Mouse (Mus musculus): ENCODE measurements around the gene Olfr402. TPM values are rescaled to one million over a fixed set of nuclear protein-coding genes. Genes with fewer than 3 reads are reported as not detected.
"Not testable (repeated sequence)": the region's sequence is repeated elsewhere in the genome, so short reads cannot be mapped to it uniquely, and the experiment has no call there.

Gene Olfr402
- not detected in 2 replicates for polyA plus RNA-seq (2012; ENCODE audit: insufficient read depth, insufficient read length, missing spikeins)

GRCm38 (mm10) chr11:74153229-74153628 is at the start of gene Olfr402:
Olfr402 (plus strand) TSS chr11:74153529.
- H3K4me3 ChIP-seq (ENCODE audit: insufficient read depth, low read length), result no peak within 1 kb of the TSS
- no peak within 1 kb of the TSS for H3K27ac ChIP-seq (ENCODE audit: insufficient read depth, low read depth, low read length)
- TF ChIP-seq CTCF (IDR thresholded peaks at IDR 0.05; ENCODE audit: low read depth, low read length), result no peak
- no peak for TF ChIP-seq POLR2A (IDR thresholded peaks at IDR 0.05; ENCODE audit: borderline replicate concordance, low read depth, low read length)
- no peaks in the 10 kb centered on the region for H3K4me1 ChIP-seq (ENCODE audit: control insufficient read depth, insufficient read depth, low read length)

GRCm38 (mm10) chr11:74105066-74105465 is 48.3 kb upstream of the Olfr402 start:
- TF ChIP-seq POLR2A (IDR thresholded peaks at IDR 0.05; ENCODE audit: borderline replicate concordance, low read depth, low read length) (no peak), CTCF (IDR thresholded peaks at IDR 0.05; ENCODE audit: low read depth, low read length) (no peak)
- H3K4me1 ChIP-seq (ENCODE audit: control insufficient read depth, insufficient read depth, low read length), result no peaks in the 10 kb centered on the region
- H3K27ac ChIP-seq (ENCODE audit: insufficient read depth, low read depth, low read length), result no peak overlapping the region
- no peak overlapping the region for H3K4me3 ChIP-seq (ENCODE audit: insufficient read depth, low read length)

DNA sequence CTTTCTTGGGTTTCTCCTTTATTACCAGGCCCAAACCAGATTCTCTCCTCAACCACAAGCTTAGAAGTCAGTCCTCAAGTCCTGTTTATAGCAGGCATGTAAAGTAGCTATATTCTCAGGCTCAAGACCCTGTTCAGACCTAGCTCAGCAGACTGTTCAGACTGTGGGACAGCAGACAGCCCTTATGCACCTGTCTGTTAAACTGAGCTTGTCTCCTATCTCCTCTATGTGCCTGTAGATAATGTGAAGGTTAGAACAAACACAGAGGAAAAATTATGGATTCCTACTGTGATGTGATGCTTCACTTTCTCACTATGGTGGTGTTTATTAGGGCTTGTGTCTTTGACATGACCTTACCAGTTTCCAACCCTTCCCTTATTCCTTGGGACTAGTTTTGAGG is 39.9 kb upstream of the Olfr402 start, which contains the start of gene Olfr401:
TSS of gene Olfr401 (plus strand) at position 301 of the 400 bp plus-strand sequence.
- Histone ChIP-seq H3K4me1 (ENCODE audit: control insufficient read depth, insufficient read depth, low read length) (no peaks in the 10 kb centered on the region), H3K27ac (ENCODE audit: insufficient read depth, low read depth, low read length) (no peak within 1 kb of the TSS), H3K4me3 (ENCODE audit: insufficient read depth, low read length) (no peak within 1 kb of the TSS)
- TF ChIP-seq POLR2A (IDR thresholded peaks at IDR 0.05; ENCODE audit: borderline replicate concordance, low read depth, low read length) (no peak), CTCF (IDR thresholded peaks at IDR 0.05; ENCODE audit: low read depth, low read length) (no peak)

GRCm38 (mm10) chr11:74140001-74140400 is 13.3 kb upstream of the Olfr402 start:
- H3K4me3 ChIP-seq (ENCODE audit: insufficient read depth, low read length), result not testable (repeated sequence)

GRCm38 (mm10) chr11:74145866-74146265 is 7.5 kb upstream of the Olfr402 start:
- H3K4me1 ChIP-seq (ENCODE audit: control insufficient read depth, insufficient read depth, low read length), result no peaks in the 10 kb centered on the region
- no peak overlapping the region for H3K4me3 ChIP-seq (ENCODE audit: insufficient read depth, low read length)
- TF ChIP-seq POLR2A (IDR thresholded peaks at IDR 0.05; ENCODE audit: borderline replicate concordance, low read depth, low read length) (no peak), CTCF (IDR thresholded peaks at IDR 0.05; ENCODE audit: low read depth, low read length) (no peak)
- H3K27ac ChIP-seq (ENCODE audit: insufficient read depth, low read depth, low read length), result no peak overlapping the region

More at GRCm38 (mm10) chr11:74140001-74140400, 13.3 kb upstream of the Olfr402 start:
- not testable (repeated sequence) for H3K27ac ChIP-seq (ENCODE audit: insufficient read depth, low read depth, low read length); H3K4me1 ChIP-seq (ENCODE audit: control insufficient read depth, insufficient read depth, low read length)

DNA sequence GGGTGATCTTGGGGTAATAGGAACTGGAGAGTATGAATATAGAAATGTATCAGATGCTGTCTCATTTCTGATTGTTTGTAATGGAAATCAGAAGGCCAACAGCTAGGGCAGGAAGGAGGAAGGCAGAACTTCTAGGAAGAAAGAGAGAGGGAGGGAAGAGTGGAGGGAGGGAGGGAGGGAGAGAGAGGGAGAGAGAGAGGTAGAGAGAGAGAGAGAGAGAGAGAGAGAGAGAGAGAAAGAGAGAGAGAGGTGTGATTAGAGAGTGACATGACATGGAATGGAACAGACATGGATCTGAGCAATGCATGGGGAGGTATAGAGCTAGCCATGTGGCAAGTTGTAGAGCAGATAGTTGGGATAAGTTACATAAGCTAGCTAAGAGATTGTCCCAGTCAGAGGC is 15.4 kb downstream of the Olfr402 start:
- H3K27ac ChIP-seq (ENCODE audit: insufficient read depth, low read depth, low read length), result no peak overlapping the region
- TF ChIP-seq CTCF (IDR thresholded peaks at IDR 0.05; ENCODE audit: low read depth, low read length) (no peak), POLR2A (IDR thresholded peaks at IDR 0.05; ENCODE audit: borderline replicate concordance, low read depth, low read length) (no peak)
- no peaks in the 10 kb centered on the region for H3K4me1 ChIP-seq (ENCODE audit: control insufficient read depth, insufficient read depth, low read length)
- no peak overlapping the region for H3K4me3 ChIP-seq (ENCODE audit: insufficient read depth, low read length)

DNA sequence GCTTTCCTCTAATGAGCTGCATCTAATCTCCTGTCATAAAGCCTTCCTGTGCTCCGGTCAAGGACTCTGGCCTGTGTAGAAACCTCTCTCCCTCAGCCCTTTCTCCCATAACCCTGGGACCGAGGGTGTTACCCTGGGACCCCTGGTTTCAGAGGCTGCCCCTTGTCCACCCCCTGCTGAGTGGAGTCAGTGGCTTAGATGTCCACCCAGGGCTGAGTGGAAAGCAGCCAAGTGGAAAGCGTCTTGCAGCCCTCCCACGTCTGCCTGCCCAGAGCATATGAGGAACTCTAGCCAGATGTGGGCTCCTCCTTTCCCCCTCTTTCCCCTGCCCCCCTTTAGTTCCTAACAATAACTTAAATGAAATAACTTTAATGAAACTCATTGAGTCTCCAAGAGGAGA is 29.8 kb downstream of the Olfr402 start:
- no peak overlapping the region for H3K27ac ChIP-seq (ENCODE audit: insufficient read depth, low read depth, low read length)
- H3K4me1 ChIP-seq (ENCODE audit: control insufficient read depth, insufficient read depth, low read length), result no peaks in the 10 kb centered on the region
- H3K4me3 ChIP-seq (ENCODE audit: insufficient read depth, low read length), result no peak overlapping the region
- TF ChIP-seq POLR2A (IDR thresholded peaks at IDR 0.05; ENCODE audit: borderline replicate concordance, low read depth, low read length) (no peak), CTCF (IDR thresholded peaks at IDR 0.05; ENCODE audit: low read depth, low read length) (no peak)

GRCm38 (mm10) chr11:74183745-74184144 is 30.4 kb downstream of the Olfr402 start:
- TF ChIP-seq POLR2A (IDR thresholded peaks at IDR 0.05; ENCODE audit: borderline replicate concordance, low read depth, low read length) (no peak), CTCF (IDR thresholded peaks at IDR 0.05; ENCODE audit: low read depth, low read length) (no peak)
- Histone ChIP-seq H3K4me1 (ENCODE audit: control insufficient read depth, insufficient read depth, low read length) (no peaks in the 10 kb centered on the region), H3K27ac (ENCODE audit: insufficient read depth, low read depth, low read length) (no peak overlapping the region), H3K4me3 (ENCODE audit: insufficient read depth, low read length) (no peak overlapping the region)

DNA sequence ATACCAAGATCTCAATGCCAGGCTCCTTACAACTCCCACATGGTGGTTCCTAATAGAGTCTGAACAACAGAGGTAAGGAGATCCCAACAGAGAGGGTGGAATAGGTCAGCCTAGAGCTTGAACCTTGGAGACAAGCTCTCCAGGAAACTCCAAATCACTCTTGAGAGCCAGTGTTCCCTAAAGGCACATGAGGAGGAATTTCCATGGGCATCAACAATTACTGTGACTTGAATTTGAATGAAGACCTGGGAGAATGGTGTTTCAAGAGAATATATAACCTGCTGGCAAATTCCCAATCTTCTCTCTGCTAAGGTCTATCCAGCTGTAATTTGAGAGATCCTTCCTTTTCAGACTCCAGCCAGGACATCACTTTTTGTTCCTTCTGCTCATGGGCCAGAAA is 32.6 kb downstream of the Olfr402 start, which contains the start of gene Olfr403:
TSS of gene Olfr403 (plus strand) at position 301 of the 400 bp plus-strand sequence.
- H3K4me1 ChIP-seq (ENCODE audit: control insufficient read depth, insufficient read depth, low read length), result no peaks in the 10 kb centered on the region

More for the DNA sequence above, 32.6 kb downstream of the Olfr402 start, which contains the start of gene Olfr403:
- H3K4me3 ChIP-seq (ENCODE audit: insufficient read depth, low read length), result no peak within 1 kb of the TSS
- H3K27ac ChIP-seq (ENCODE audit: insufficient read depth, low read depth, low read length), result no peak within 1 kb of the TSS
- TF ChIP-seq CTCF (IDR thresholded peaks at IDR 0.05; ENCODE audit: low read depth, low read length) (no peak), POLR2A (IDR thresholded peaks at IDR 0.05; ENCODE audit: borderline replicate concordance, low read depth, low read length) (no peak)

Other genes starting within 250 kb of the Olfr402 start
- not detected in 2 replicates for gene Olfr395, start 244.2 kb upstream of the Olfr402 start, polyA plus RNA-seq (2012; ENCODE audit: insufficient read depth, insufficient read length, missing spikeins)
- gene Olfr23, start 216.9 kb upstream of the Olfr402 start, polyA plus RNA-seq (2012; ENCODE audit: insufficient read depth, insufficient read length, missing spikeins), result not detected in 2 replicates
- not detected in 2 replicates for gene Olfr397, start 192.7 kb upstream of the Olfr402 start, polyA plus RNA-seq (2012; ENCODE audit: insufficient read depth, insufficient read length, missing spikeins)
- gene Olfr398, start 163.1 kb upstream of the Olfr402 start, polyA plus RNA-seq (2012; ENCODE audit: insufficient read depth, insufficient read length, missing spikeins), result not detected in 2 replicates
- gene Olfr139, start 97.0 kb upstream of the Olfr402 start, polyA plus RNA-seq (2012; ENCODE audit: insufficient read depth, insufficient read length, missing spikeins), result not detected in 2 replicates
- gene Olfr399, start 96.9 kb upstream of the Olfr402 start, polyA plus RNA-seq (2012; ENCODE audit: insufficient read depth, insufficient read length, missing spikeins), result not detected in 2 replicates
- gene Zfp616, start 83.6 kb upstream of the Olfr402 start, polyA plus RNA-seq (2012; ENCODE audit: insufficient read depth, insufficient read length, missing spikeins), result 0.21 TPM in 1 of 2 replicates, not detected in the other
- gene Olfr401, start 39.8 kb upstream of the Olfr402 start, polyA plus RNA-seq (2012; ENCODE audit: insufficient read depth, insufficient read length, missing spikeins), result not detected in 2 replicates
- not detected in 2 replicates for gene Olfr403, start 32.7 kb downstream of the Olfr402 start, polyA plus RNA-seq (2012; ENCODE audit: insufficient read depth, insufficient read length, missing spikeins)
- not detected in 2 replicates for gene Olfr43, start 57.9 kb downstream of the Olfr402 start, polyA plus RNA-seq (2012; ENCODE audit: insufficient read depth, insufficient read length, missing spikeins)
- gene Olfr406, start 106.3 kb downstream of the Olfr402 start, polyA plus RNA-seq (2012; ENCODE audit: insufficient read depth, insufficient read length, missing spikeins), result not detected in 2 replicates
- not detected in 2 replicates for gene Olfr59, start 130.2 kb downstream of the Olfr402 start, polyA plus RNA-seq (2012; ENCODE audit: insufficient read depth, insufficient read length, missing spikeins)
- gene Olfr410, start 184.5 kb downstream of the Olfr402 start, polyA plus RNA-seq (2012; ENCODE audit: insufficient read depth, insufficient read length, missing spikeins), result not detected in 2 replicates
- gene Olfr411, start 199.1 kb downstream of the Olfr402 start, polyA plus RNA-seq (2012; ENCODE audit: insufficient read depth, insufficient read length, missing spikeins), result not detected in 2 replicates
- not detected in 2 replicates for gene Olfr412, start 208.5 kb downstream of the Olfr402 start, polyA plus RNA-seq (2012; ENCODE audit: insufficient read depth, insufficient read length, missing spikeins)

Measured in bone marrow macrophage, adult 2 months (primary cell).